Mouse (Mus musculus): ENCODE results near the gene Rgs6. TPM values are rescaled to one million over a fixed set of nuclear protein-coding genes. Genes with fewer than 3 reads are reported as not detected.
A peak's percentile ranks its signal among the peaks of the same experiment; 100 is the strongest.

The Rgs6 gene
- total RNA-seq, 2 experiments from 2014 or later: 16.3 to 19.9 TPM

- peak in 1 of 2 experiments; percentile 25 for DNase-seq (ENCODE audit: low spot score in 2 of 2)
Observed at GRCm38 (mm10) chr12:82841566-82841965, 253.5 kb downstream of the Rgs6 start.

GRCm38 (mm10) chr12:82848304-82848872, 260.3 kb downstream of the Rgs6 start:
- DNase-seq (ENCODE audit: low spot score in 2 of 2): no peak

GRCm38 (mm10) chr12:82854902-82855301, 266.8 kb downstream of the Rgs6 start:
- no peak for DNase-seq (ENCODE audit: low spot score in 2 of 2)

GRCm38 (mm10) chr12:82855333-82856107, 267.4 kb downstream of the Rgs6 start:
- peak; percentile 8 to 54 for DNase-seq (ENCODE audit: low spot score in 2 of 2)

GRCm38 (mm10) chr12:82865686-82866085, 277.6 kb downstream of the Rgs6 start:
- DNase-seq (ENCODE audit: low spot score in 2 of 2): no peak

- DNase-seq (ENCODE audit: low spot score in 2 of 2): no peak
Observed at GRCm38 (mm10) chr12:82880711-82881110, 292.6 kb downstream of the Rgs6 start.

GRCm38 (mm10) chr12:82883079-82883478, 295.0 kb downstream of the Rgs6 start:
- DNase-seq (ENCODE audit: low spot score in 2 of 2): no peak

- DNase-seq (ENCODE audit: low spot score in 2 of 2): no peak
Observed at GRCm38 (mm10) chr12:82894971-82895838, 307.1 kb downstream of the Rgs6 start.

GRCm38 (mm10) chr12:82905773-82906172, 317.7 kb downstream of the Rgs6 start:
- no peak for DNase-seq (ENCODE audit: low spot score in 2 of 2)

- DNase-seq (ENCODE audit: low spot score in 2 of 2): no peak
Observed at GRCm38 (mm10) chr12:82910846-82911245, 322.8 kb downstream of the Rgs6 start.

GRCm38 (mm10) chr12:82914127-82914526, 326.0 kb downstream of the Rgs6 start:
- no peak for DNase-seq (ENCODE audit: low spot score in 2 of 2)

GRCm38 (mm10) chr12:82920146-82920545, 332.1 kb downstream of the Rgs6 start:
- DNase-seq (ENCODE audit: low spot score in 2 of 2): no peak

GRCm38 (mm10) chr12:82921287-82922015, 333.4 kb downstream of the Rgs6 start:
- peak; percentile 38 to 73 for DNase-seq (ENCODE audit: low spot score in 2 of 2)

GRCm38 (mm10) chr12:82922856-82923506, 334.9 kb downstream of the Rgs6 start:
- peak in 1 of 2 experiments; percentile 80 for DNase-seq (ENCODE audit: low spot score in 2 of 2)

GRCm38 (mm10) chr12:82932706-82933461, 344.8 kb downstream of the Rgs6 start:
- DNase-seq (ENCODE audit: low spot score in 2 of 2): peak; percentile 50 to 63

- no peak for DNase-seq (ENCODE audit: low spot score in 2 of 2)
Observed at GRCm38 (mm10) chr12:82935121-82935762, 347.1 kb downstream of the Rgs6 start.

GRCm38 (mm10) chr12:82935767-82936166, 347.7 kb downstream of the Rgs6 start:
- no peak for DNase-seq (ENCODE audit: low spot score in 2 of 2)

- no peak for DNase-seq (ENCODE audit: low spot score in 2 of 2)
Observed at GRCm38 (mm10) chr12:82940461-82940860, 352.4 kb downstream of the Rgs6 start.

GRCm38 (mm10) chr12:82946507-82946906, 358.4 kb downstream of the Rgs6 start:
- DNase-seq (ENCODE audit: low spot score in 2 of 2): peak; percentile 83 to 91
